Mouse (Mus musculus) heart, adult 2 months (tissue): Measurements from ENCODE around the gene Ccdc96. TPM values are rescaled to one million over a fixed set of nuclear protein-coding genes. Genes with fewer than 3 reads are reported as not detected.
A peak's percentile ranks its signal among the peaks of the same experiment; 100 is the strongest.

Experiments used
- DNase-seq, 2 experiments: peaks; one replicate each; pipeline ENCODE4 v3.0.0; 2021
- H3K27ac ChIP-seq: fragments of 200-600 bp; 2 replicates; pipeline ENCODE4 v1.8.1; 2022
- H3K27me3 ChIP-seq: fragments of 200-500 bp; 2 replicates; pipeline ENCODE4 v1.6.1; 2012; ENCODE audit warnings: mild to moderate bottlenecking, low read length, inconsistent platforms, mixed read lengths; ENCODE audit not compliant: control insufficient read depth, insufficient read depth
- H3K36me3 ChIP-seq: fragments of 200-500 bp; 2 replicates; pipeline ENCODE4 v1.6.1; 2012; ENCODE audit warnings: low read length, inconsistent platforms; ENCODE audit not compliant: control insufficient read depth, insufficient read depth
- H3K4me1 ChIP-seq: fragments of 200-500 bp; 2 replicates; pipeline ENCODE4 v1.6.1; 2011; ENCODE audit warnings: low read length; ENCODE audit not compliant: control insufficient read depth, insufficient read depth
- H3K4me3 ChIP-seq: fragments of 200-600 bp; 2 replicates; pipeline ENCODE4 v1.8.1; 2022
- H3K79me2 ChIP-seq: fragments of 200-500 bp; replicated peaks from 2 replicates; pipeline ENCODE4 v1.6.1; 2012; ENCODE audit warnings: mild to moderate bottlenecking, inconsistent platforms, low read length, moderate library complexity, mixed read lengths; ENCODE audit not compliant: control insufficient read depth, insufficient read depth
- H3K9ac ChIP-seq: fragments of 200-500 bp; 2 replicates; pipeline ENCODE4 v1.6.1; 2012; ENCODE audit warnings: low read depth, mild to moderate bottlenecking, control low read depth, inconsistent platforms, low read length, mixed read lengths
- CTCF ChIP-seq: fragments of 200-600 bp; IDR thresholded peaks from 2 replicates; pipeline ENCODE4 v1.8.1; 2022; ENCODE audit warnings: antibody characterized with exemption, mild to moderate bottlenecking, moderate library complexity
- EP300 ChIP-seq: fragments of 200-500 bp; IDR thresholded peaks from 2 replicates; pipeline ENCODE4 v1.6.1; 2011; ENCODE audit warnings: low read depth, low read length, control low read depth; ENCODE audit not compliant: insufficient read depth
- POLR2A ChIP-seq: fragments of 200-500 bp; IDR thresholded peaks from 2 replicates; pipeline ENCODE4 v1.6.1; 2011; ENCODE audit warnings: mild to moderate bottlenecking, low read depth, low read length, control low read depth; ENCODE audit not compliant: insufficient read depth
- WGBS: fragments of 180-500 bp; shearing (Covaris S2); methylation state at CpG from one replicate; pipeline ENCODE4 v1.1.7; 2018; 5-methylcytosine and 5-hydroxymethylcytosine counted together
- intact Hi-C: fragments of 180-260 bp; cut with DNase I; formaldehyde crosslinking; loops from one replicate; pipeline ENCODE4 v1.15.1; 2025
- polyA plus RNA-seq: library from polyadenylated mRNA; depleted of rRNA; stranded (reverse); fragments of >200 nt; gene quantifications from 2 replicates; pipeline ENCODE4 v1.2.3, GENCODE M21; 2012
- total RNA-seq, 2 experiments: library from RNA; stranded (reverse); gene quantifications; 2 replicates each; pipeline ENCODE4 v1.2.3; 2021

Gene Ccdc96
- total and polyA plus RNA-seq, 3 experiments: 0.14 to 0.39 (median 0.21) TPM

DNA sequence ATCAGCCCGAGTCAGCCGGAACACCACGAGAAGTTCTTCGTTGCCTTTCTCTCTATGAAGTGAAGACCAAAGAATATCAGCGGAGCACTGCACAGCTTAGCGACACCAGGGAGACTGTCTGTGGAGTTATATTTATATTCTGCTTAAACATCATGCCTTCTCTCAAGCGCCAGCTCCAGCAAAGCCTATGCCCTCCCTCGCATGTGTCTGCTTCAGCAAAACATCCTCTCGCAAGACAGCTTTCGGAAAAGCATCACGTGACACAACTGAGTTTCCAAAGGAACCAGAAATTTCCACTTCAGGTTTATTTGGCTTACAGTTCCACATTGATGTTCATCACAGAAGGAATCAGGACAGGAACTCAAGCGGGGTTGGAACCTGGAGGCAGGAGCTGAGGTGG is 36.5 kb upstream of the Ccdc96 start:
- Histone ChIP-seq H3K27me3 (no peaks in the 10 kb centered on the region), H3K36me3 (no peaks in the 10 kb centered on the region), H3K4me3 (no peak overlapping the region), H3K9ac (no peak overlapping the region), H3K79me2 (no peaks in the 10 kb centered on the region), H3K4me1 (peaks cover 6% of the 10 kb centered on the region; the same call in 1 of the 2 replicates), H3K27ac (no peak overlapping the region)
- TF ChIP-seq EP300: no peak
- no peak for TF ChIP-seq POLR2A
- TF ChIP-seq CTCF: no peak
- intact Hi-C loops: no loop called here
- 93% methylated on average over 12 of the region's 12 CpGs for WGBS
- no peak for DNase-seq

DNA sequence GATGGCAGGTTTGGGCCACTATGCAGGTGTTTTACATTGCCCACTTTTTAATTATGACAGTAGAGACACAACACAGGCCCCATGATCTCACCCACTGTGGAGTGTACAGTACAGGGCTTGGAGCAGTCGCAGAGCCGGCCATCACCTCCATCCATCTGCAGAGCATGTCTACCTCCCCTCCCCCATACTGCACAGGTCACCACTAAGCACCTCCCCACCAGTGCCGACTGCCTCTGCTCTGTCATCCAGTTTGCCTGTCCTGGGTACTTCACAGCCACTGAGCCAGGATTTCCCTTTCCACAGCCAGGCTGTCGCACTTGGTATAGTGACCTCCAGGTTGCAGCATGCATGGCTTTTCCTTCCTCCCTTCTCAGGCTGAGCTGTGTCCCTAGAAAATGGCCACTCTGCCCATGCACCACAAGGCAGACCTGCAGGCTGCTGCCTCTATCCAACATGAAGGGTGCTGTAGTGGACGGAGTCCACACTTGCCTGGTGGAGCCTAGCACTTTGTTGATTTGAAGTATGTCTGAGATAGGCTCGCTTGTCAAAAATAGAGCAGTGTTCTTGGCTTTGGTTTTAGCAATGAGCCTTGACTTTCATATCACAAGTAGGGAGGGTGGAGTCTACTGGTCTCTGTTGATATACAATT is 34.6 kb upstream of the Ccdc96 start:
- Histone ChIP-seq H3K27ac (peak overlapping the region; percentile 13), H3K27me3 (no peaks in the 10 kb centered on the region), H3K79me2 (no peaks in the 10 kb centered on the region), H3K9ac (no peak overlapping the region), H3K4me1 (peaks cover 6% of the 10 kb centered on the region; the same call in 1 of the 2 replicates), H3K4me3 (no peak overlapping the region), H3K36me3 (no peaks in the 10 kb centered on the region)
- WGBS: 40% methylated on average over 6 of the region's 6 CpGs
- peak; percentile 33 to 45 for DNase-seq
- intact Hi-C loops: no loop called here
- TF ChIP-seq POLR2A: 0 out of 2 replicates have a peak, but pooled peaks have one; percentile 30
- no peak for TF ChIP-seq EP300
- no peak for TF ChIP-seq CTCF

DNA sequence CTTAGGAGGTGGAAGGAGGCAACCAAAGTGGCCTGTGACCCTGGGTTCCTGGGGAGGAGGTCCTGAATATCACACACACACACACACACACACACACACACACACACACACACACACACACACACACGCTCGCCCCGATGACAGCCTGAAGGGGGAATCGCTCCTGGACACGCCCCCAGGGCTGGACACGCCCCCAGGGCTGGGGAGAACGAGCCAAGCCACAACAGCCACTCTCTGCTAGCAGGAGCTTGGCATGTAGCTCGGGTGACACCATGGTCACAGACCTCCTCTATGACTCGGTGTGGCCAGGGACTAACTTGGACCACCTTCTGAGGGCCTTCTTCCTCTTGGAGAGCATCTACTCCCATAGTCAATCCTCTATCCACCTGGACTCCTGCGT is 33.3 kb upstream of the Ccdc96 start:
- no peaks in the 10 kb centered on the region for H3K36me3 ChIP-seq
- H3K4me1 ChIP-seq: peaks cover 6% of the 10 kb centered on the region; the same call in 1 of the 2 replicates
- 21% methylated on average over 10 of the region's 10 CpGs for WGBS
- DNase-seq: no peak
- no peaks in the 10 kb centered on the region for H3K79me2 ChIP-seq
- intact Hi-C loops: no loop called here
- H3K9ac ChIP-seq: no peak overlapping the region
- no peak overlapping the region for H3K4me3 ChIP-seq
- H3K27me3 ChIP-seq: no peaks in the 10 kb centered on the region
- TF ChIP-seq EP300: no peak
- H3K27ac ChIP-seq: no peak overlapping the region

DNA sequence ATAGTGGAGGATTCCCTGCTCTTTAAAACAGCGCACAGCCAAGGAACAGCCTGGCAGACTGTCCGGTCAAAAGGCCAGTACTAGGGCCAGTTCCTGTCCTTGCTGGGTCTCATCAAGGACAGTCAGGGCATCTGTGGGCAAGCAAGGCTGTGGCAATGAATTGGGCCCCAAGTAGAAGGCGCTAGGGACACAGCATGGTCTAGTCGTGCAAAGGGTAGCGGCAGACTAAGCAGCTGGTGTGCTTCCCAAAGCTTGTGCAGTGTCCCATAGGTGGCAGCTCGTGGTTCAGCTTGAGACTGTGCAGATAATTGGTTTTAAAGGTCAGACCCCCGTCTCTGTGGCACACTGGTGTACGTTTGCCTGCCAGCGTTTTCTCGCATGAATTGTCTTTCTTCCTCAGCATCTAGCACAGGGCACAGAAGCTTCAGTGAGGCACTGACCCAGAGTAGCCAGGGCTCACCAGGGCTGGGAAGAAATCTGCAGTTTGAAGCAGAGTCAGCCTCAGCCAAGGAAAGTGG is 32.5 kb upstream of the Ccdc96 start:
- Histone ChIP-seq H3K4me1 (peaks cover 6% of the 10 kb centered on the region; the same call in 1 of the 2 replicates), H3K4me3 (no peak overlapping the region), H3K36me3 (no peaks in the 10 kb centered on the region), H3K9ac (no peak overlapping the region), H3K27me3 (no peaks in the 10 kb centered on the region), H3K79me2 (no peaks in the 10 kb centered on the region), H3K27ac (no peak overlapping the region)
- no peak for DNase-seq
- TF ChIP-seq EP300: no peak
- TF ChIP-seq CTCF: no peak
- TF ChIP-seq POLR2A: no peak
- intact Hi-C loops: no loop called here
- 86% methylated on average over 10 of the region's 10 CpGs for WGBS

DNA sequence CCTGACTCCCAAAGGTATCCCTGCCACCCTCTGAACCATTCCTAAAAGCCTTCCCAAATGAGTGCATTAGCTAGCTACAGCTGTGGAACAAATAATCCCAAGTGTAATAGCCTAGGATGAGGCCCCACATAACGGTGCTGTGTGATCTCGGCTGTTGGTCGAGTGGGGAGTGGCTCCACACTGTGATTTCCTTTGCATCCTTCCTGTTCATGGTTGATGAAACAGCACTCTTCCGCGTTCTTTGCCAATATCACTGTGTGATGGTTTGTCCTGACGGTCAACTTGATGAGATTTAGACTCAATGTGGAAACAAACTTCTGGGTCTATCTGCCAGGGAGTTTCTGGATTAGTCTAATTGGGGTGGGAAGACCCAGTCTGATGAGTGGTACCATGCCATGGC is 31.6 kb upstream of the Ccdc96 start:
- peaks cover 6% of the 10 kb centered on the region; the same call in 1 of the 2 replicates for H3K4me1 ChIP-seq
- no peak for DNase-seq
- no peaks in the 10 kb centered on the region for H3K36me3 ChIP-seq
- H3K79me2 ChIP-seq: no peaks in the 10 kb centered on the region
- 49% methylated on average over 6 of the region's 6 CpGs for WGBS
- TF ChIP-seq POLR2A: no peak
- no peak for TF ChIP-seq EP300
- no peak for TF ChIP-seq CTCF
- H3K27ac ChIP-seq: no peak overlapping the region
- no peak overlapping the region for H3K9ac ChIP-seq
- H3K4me3 ChIP-seq: no peak overlapping the region
- intact Hi-C loops: no loop called here
- no peaks in the 10 kb centered on the region for H3K27me3 ChIP-seq

DNA sequence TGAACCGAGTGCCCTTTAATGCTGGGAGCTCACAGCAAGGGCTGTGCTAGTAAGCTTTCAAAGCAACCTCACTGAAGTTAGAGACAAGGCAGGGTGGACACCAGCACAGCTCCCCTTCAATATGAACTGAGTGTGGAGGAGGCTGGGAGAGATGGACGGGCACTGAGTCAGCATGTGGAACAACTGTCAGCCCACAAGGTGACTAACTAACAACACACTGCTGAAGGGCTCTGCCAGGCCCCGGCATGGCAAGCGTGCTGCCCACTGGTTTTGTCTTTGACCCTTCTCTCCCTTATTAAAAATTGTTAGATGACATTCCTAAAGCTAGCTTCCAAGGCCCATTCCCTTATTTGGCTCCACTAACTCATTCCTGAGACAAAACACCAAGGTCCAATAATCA is 26.7 kb upstream of the Ccdc96 start:
- no peak overlapping the region for H3K4me3 ChIP-seq
- TF ChIP-seq POLR2A (no peak), CTCF (no peak), EP300 (no peak)
- H3K4me1 ChIP-seq: no peaks in the 10 kb centered on the region
- WGBS: 86% methylated on average over 4 of the region's 4 CpGs
- no peak overlapping the region for H3K9ac ChIP-seq
- no peaks in the 10 kb centered on the region for H3K27me3 ChIP-seq
- no peaks in the 10 kb centered on the region for H3K79me2 ChIP-seq
- intact Hi-C loops: no loop called here
- H3K36me3 ChIP-seq: no peaks in the 10 kb centered on the region
- DNase-seq: no peak
- H3K27ac ChIP-seq: no peak overlapping the region
